Comparison of ENCODE assay signal across 1 mouse cellular context in the genomic region with DNA sequence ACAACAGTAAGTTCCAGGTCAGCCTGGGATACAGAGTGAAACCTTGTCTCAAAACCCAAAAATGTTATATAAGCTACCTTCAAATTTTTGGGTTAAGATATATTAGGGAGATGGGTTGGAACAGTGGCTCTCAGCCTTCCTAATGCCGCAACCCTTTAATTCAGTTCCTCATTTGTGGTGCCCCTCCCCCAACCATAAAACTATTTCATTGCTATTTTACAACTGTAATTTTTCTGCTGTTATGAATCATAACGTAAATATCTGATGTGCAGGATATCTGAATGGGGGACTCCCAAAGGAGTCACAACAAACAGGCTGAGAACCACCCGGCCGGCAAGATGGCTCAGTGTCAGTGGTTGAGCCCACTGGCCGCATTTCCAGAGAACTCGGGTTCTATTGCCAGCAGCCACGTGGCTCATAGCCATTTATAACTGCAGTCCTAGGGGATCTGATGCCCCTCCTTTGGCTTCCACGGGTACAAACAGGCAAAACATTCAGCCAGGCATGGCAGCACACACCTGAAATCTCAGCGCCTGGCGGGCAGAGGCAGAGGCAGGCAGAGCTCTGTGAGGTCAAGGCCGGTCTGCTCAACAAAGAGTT.
TF ChIP-seq lines count a peak whose summit lies in the region.

No protein-coding gene starts in this region.

TF ChIP-seq in myocyte, 11 proteins besides CTCF, POLR2A, EP300 and RAD21:
- TF ChIP-seq USF1 (IDR thresholded peaks at IDR 0.05; ENCODE audit: low read depth) (peak; percentile 58), TCF3 (IDR thresholded peaks at IDR 0.05; ENCODE audit: insufficient read length, low read depth) (no peak), MAX (IDR thresholded peaks at IDR 0.05; ENCODE audit: low read depth) (no peak)
